Mouse (Mus musculus) lung, postnatal 0 days (tissue): Measurements from ENCODE around the gene Adam15. TPM values are rescaled to one million over a fixed set of nuclear protein-coding genes. Genes with fewer than 3 reads are reported as not detected.

Source experiments
- ATAC-seq: fragments of 200-750 bp; cut with Nextera tagmentation; 2 replicates; pipeline ENCODE4 v1.8.0; 2017; ENCODE audit warnings: moderate library complexity
- DNase-seq: peaks from one replicate; pipeline ENCODE4 v3.0.0-alpha.2; 2016; ENCODE audit warnings: low spot score
- H3K27ac ChIP-seq: fragments of 300-500 bp; sonication (generic); 2 replicates; pipeline ENCODE4 v1.5.1; 2014; ENCODE audit warnings: antibody characterized with exemption, mild to moderate bottlenecking, low read length, mixed read lengths
- H3K27me3 ChIP-seq: fragments of 300-500 bp; sonication (generic); replicated peaks from 2 replicates; pipeline ENCODE4 v1.6.1; 2014; ENCODE audit warnings: low read length, mixed read lengths; ENCODE audit not compliant: insufficient read depth
- H3K36me3 ChIP-seq: fragments of 300-500 bp; sonication (generic); 2 replicates; pipeline ENCODE4 v1.6.1; 2014; ENCODE audit warnings: low read length, mixed read lengths; ENCODE audit not compliant: insufficient read depth
- H3K4me1 ChIP-seq: fragments of 300-500 bp; sonication (generic); 2 replicates; pipeline ENCODE4 v1.6.1; 2014; ENCODE audit warnings: antibody characterized with exemption, low read depth, low read length, mixed read lengths; ENCODE audit not compliant: insufficient read depth
- H3K4me2 ChIP-seq: fragments of 300-500 bp; sonication (generic); replicated peaks from 2 replicates; pipeline ENCODE4 v1.6.1; 2014; ENCODE audit warnings: low read depth, mild to moderate bottlenecking, low read length, moderate library complexity, mixed read lengths
- H3K4me3 ChIP-seq: fragments of 300-500 bp; sonication (generic); 2 replicates; pipeline ENCODE4 v1.5.1; 2014; ENCODE audit warnings: low read depth, low read length
- H3K9ac ChIP-seq: fragments of 300-500 bp; sonication (generic); replicated peaks from 2 replicates; pipeline ENCODE4 v1.6.1; 2014; ENCODE audit warnings: low read depth, mild to moderate bottlenecking
- H3K9me3 ChIP-seq: fragments of 300-500 bp; sonication (generic); 2 replicates; pipeline ENCODE4 v1.6.1; 2016; ENCODE audit warnings: low read length, mixed read lengths
- CTCF ChIP-seq: IDR thresholded peaks from 2 replicates; pipeline ENCODE4 v1.5.1; 2016; ENCODE audit warnings: antibody characterized with exemption, mild to moderate bottlenecking
- EP300 ChIP-seq: IDR thresholded peaks from 2 replicates; pipeline ENCODE4 v1.6.1; 2016; ENCODE audit warnings: antibody characterized with exemption, mild to moderate bottlenecking, control low read depth
- whole genome bisulfite sequencing: fragments of 180-500 bp; shearing (Covaris S2); extraction: QIAGEN DNeasy Blood & Tissue Kit; methylation state at CpG from one replicate; pipeline ENCODE4 v1.1.7; 2014; 5-methylcytosine and 5-hydroxymethylcytosine counted together
- polyA plus RNA-seq: library from polyadenylated mRNA; unstranded; fragments of >200 nt; fragmentation: Nextera tagmentation; extraction: Ambion mirVana; gene quantifications from 2 replicates; pipeline ENCODE4 v1.2.1, GENCODE M21; 2015

Adam15 gene
- polyA plus RNA-seq, 1 experiment from 2014 or later = 177 TPM

DNA sequence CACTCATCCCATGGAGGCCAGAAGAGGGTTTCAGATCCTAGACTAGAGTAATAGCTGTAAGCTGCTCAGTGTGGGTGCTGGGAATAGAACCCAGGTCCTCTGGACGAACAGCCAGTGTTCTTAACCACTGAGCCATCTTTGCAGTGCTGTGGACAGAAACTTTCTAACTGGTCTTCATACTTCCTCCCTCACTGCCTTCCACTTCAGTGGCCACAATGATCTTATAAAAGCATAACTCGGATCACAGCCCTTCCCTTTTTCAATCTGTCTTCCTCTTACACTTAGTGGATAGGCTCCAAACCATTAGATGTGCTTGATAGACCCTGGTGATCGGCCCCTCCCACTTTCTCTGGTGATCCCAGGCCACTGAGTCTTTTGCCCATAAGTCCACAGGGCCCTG is 10.4 kb upstream of the Adam15 start:
- H3K4me2 ChIP-seq = no peak overlapping the region
- ATAC-seq (no peak), DNase-seq (no peak)
- H3K27ac ChIP-seq = no peak overlapping the region
- no peaks in the 10 kb centered on the region for H3K27me3 ChIP-seq
- 66% methylated on average over 3 of the region's 3 CpGs for WGBS
- no peaks in the 10 kb centered on the region for H3K4me1 ChIP-seq
- H3K4me3 ChIP-seq = no peak overlapping the region
- TF ChIP-seq CTCF (no peak), EP300 (no peak)
- no peak overlapping the region for H3K9ac ChIP-seq
- no peaks in the 10 kb centered on the region for H3K36me3 ChIP-seq
- no peaks in the 10 kb centered on the region for H3K9me3 ChIP-seq

DNA sequence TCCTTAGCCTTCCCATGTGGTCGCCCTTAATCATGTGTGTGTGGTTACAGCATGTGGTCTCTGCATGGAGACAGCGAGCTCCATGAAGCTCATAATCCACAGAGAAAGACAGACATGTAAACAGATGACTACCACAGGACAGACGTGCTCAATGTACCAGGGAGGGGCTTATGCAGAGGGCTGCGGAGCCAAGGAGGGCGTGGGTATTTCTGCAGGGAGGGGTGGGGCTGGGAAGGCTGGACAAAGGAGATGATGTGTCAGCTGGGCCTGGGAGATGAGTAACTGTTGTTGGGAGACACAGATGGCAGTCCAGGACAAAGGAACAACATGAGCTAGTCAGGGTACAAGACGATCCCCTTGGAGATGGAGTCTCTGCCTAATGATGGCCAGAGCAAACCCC is 9.8 kb upstream of the Adam15 start:
- Histone ChIP-seq H3K4me1 (no peaks in the 10 kb centered on the region), H3K36me3 (no peaks in the 10 kb centered on the region), H3K27ac (no peak overlapping the region), H3K27me3 (no peaks in the 10 kb centered on the region), H3K9ac (no peak overlapping the region), H3K4me3 (no peak overlapping the region), H3K4me2 (no peak overlapping the region), H3K9me3 (no peaks in the 10 kb centered on the region)
- ATAC-seq = peak; percentile 63
- TF ChIP-seq EP300 = peak; percentile 55; the same call in 1 of the 2 replicates
- TF ChIP-seq CTCF = no peak
- 42% methylated on average over 6 of the region's 6 CpGs for WGBS
- peak; percentile 60 for DNase-seq

DNA sequence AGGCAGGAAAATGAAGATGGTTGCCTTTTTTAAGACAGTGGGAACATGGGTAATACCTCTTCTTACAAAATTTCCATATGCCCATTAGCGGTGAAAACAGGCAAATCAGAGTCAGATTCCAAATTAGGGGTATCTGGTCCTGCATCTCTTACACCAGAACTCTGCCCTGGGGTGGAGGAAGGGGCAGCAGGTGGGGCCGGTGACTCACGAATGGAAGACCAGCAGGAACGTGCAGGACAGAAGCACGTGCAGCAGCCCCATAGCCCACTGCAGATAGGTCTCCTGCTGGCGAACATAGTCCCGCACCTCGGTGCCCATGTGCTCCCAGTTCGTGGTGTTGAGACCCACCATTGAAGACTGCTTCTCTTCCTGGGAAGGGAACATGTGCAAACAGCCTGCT is 6.2 kb upstream of the Adam15 start:
- H3K27me3 ChIP-seq = no peaks in the 10 kb centered on the region
- no peak for TF ChIP-seq CTCF
- TF ChIP-seq EP300 = no peak
- H3K4me2 ChIP-seq = no peak overlapping the region
- H3K9me3 ChIP-seq = no peaks in the 10 kb centered on the region
- DNase-seq (no peak), ATAC-seq (no peak)
- H3K4me1 ChIP-seq = no peaks in the 10 kb centered on the region
- 62% methylated on average over 9 of the region's 9 CpGs for WGBS
- no peak overlapping the region for H3K4me3 ChIP-seq
- H3K9ac ChIP-seq = no peak overlapping the region
- H3K36me3 ChIP-seq = no peaks in the 10 kb centered on the region
- H3K27ac ChIP-seq = no peak overlapping the region

DNA sequence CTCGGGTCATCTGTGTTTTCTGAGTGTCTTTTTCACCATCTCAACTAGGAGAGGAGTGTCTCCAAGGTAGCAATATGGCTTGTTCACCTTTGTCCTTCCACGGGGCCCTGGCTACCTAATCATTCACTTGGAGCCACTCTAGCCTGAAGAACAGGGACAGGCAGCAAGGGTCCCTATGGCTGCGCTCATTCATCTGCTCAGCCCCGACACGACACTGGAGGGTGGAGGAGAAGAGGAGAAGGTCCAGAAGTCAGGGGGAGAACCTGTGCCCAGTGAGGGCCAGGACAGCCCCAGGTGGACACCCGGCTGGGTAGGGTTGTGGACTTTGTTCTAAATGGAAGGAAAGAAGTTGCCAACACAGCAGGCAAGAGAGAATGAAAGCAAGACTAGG is 5.7 kb upstream of the Adam15 start:
- DNase-seq (no peak), ATAC-seq (no peak)
- Histone ChIP-seq H3K27ac (no peak overlapping the region), H3K4me2 (no peak overlapping the region), H3K27me3 (no peaks in the 10 kb centered on the region), H3K9ac (no peak overlapping the region), H3K9me3 (no peaks in the 10 kb centered on the region), H3K36me3 (no peaks in the 10 kb centered on the region), H3K4me3 (no peak overlapping the region), H3K4me1 (no peaks in the 10 kb centered on the region)
- 70% methylated on average over 6 of the region's 6 CpGs for WGBS
- TF ChIP-seq EP300 (no peak), CTCF (no peak)

DNA sequence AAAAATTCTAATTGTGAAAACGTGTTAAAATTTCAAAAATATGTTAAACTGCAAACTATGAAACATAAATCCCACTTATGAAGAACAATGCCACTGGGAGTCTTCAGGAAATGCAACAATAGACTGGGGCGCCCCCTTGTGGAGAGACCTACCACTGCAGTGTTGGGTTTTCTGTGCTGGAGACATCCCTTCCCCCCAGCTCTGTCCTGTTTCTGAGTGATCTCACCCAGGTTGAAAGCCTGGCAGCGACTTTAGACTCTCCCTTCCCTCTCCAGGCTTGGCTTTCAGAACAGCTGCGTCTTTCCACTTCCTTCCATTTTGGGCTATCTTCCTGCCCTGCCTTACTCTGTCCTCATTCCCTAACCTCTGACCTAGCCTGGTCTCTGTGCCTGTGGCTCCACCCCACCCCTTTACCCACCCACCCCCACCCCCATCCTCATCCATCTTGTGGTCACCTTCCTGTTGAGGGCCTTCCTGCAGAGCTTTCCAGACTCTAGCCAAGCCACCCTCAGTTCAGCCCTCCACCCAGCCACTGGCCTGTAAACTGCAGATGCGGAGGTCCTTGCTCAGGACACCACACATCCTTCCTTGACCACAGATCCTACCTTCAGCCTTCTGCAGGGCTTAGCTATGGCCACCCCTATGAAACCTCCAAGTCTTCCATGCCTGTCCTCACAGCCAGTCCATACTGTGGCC is 5.2 kb upstream of the Adam15 start:
- Histone ChIP-seq H3K36me3 (no peaks in the 10 kb centered on the region), H3K9me3 (no peaks in the 10 kb centered on the region), H3K27me3 (no peaks in the 10 kb centered on the region), H3K9ac (no peak overlapping the region), H3K4me3 (no peak overlapping the region), H3K27ac (no peak overlapping the region), H3K4me1 (no peaks in the 10 kb centered on the region), H3K4me2 (no peak overlapping the region)
- ATAC-seq (peak; percentile 85), DNase-seq (peak; percentile 94)
- TF ChIP-seq EP300 (peak; percentile 81), CTCF (peak; percentile 95)
- 12% methylated on average over 5 of the region's 5 CpGs for WGBS

DNA sequence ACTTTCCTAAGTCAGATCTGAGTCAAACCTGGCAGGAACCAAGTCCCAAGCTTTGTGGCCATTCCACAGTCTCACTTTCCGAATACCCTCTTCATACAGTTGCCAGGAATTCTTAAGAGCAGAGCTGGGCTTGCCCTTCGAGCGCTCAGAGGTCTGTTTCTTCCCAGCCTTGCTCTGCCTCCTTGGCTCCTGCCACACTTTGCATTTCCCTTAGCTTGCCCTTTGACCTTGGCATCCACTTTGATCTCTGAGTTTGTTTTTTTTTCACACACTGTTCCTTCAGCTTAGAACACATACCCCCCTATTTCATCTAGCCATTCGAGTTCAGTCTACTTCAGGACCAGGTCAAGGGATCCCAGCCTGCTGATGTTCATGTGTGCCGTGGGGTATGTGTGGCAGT is 1.5 kb upstream of the Adam15 start:
- no peak overlapping the region for H3K9ac ChIP-seq
- no peaks in the 10 kb centered on the region for H3K9me3 ChIP-seq
- H3K27me3 ChIP-seq = no peaks in the 10 kb centered on the region
- no peak for TF ChIP-seq EP300
- TF ChIP-seq CTCF = no peak
- DNase-seq (no peak), ATAC-seq (no peak)
- no peak overlapping the region for H3K4me3 ChIP-seq
- 52% methylated on average over 5 of the region's 5 CpGs for WGBS
- no peak overlapping the region for H3K4me2 ChIP-seq
- H3K4me1 ChIP-seq = no peaks in the 10 kb centered on the region
- H3K27ac ChIP-seq = no peak overlapping the region
- H3K36me3 ChIP-seq = no peaks in the 10 kb centered on the region
